Mouse (Mus musculus) central nervous system, embryonic 18 days (tissue): ENCODE measurements around the gene Zfp648. TPM values are rescaled to one million over a fixed set of nuclear protein-coding genes. Genes with fewer than 3 reads are reported as not detected.

Experiments
- polyA plus RNA-seq: library from polyadenylated mRNA; depleted of rRNA; stranded (reverse); fragments of >200 nt; gene quantifications from 2 replicates; pipeline ENCODE4 v1.2.3, GENCODE M21; 2012; rRNA removed

The Zfp648 gene
- 0.41 and 0.51 TPM in 2 replicates for polyA plus RNA-seq

DNA sequence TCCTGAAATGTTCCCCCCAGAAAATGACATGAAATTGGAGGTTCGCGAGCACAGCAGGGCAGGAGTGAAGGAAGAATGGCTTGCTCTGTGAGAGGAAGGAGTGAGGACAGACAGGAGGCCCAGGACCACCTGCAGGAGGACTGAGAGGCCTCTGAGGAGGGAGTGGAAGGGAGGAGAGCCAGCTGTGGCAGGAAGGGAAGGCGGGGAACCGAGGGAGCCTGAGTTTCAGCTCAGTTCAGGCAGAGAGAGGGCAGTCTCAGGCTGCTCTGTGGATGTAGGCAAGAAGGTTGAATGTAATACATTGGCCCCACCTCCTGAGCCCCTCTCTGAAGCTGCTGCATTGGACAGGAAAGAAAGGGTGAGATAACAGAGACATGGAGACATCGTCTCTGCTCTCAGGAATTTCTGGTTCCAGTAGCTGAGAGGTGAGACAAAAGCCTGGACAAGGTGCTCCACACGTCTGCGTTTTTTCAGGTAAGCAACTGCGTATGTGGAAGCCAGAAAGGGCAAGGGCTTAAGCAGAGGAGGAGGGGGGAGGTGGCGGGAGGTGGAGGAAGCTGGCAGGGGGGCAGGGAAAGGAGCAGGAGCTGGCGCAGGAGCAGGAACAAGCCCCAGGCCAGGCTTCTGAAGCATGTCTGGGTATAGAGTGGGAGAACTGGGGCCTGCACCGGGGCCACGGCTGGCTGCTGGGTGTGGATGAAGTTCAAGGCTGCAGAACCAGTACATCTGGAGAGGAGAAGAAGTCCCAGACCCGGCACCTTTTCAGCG lies at the start of gene Zfp648:
Zfp648 (plus strand) TSS at position 233 of the 768 bp plus-strand sequence.

